Mouse (Mus musculus) spleen, adult 2 months (tissue): ENCODE results near the gene Cpne8.

Experiments used
- CTCF ChIP-seq: fragments of 200-500 bp; IDR thresholded peaks from 2 replicates; pipeline ENCODE4 v1.5.1; 2011; ENCODE audit warnings: mild to moderate bottlenecking, inconsistent platforms; ENCODE audit not compliant: insufficient read depth, insufficient read length, insufficient replicate concordance; ENCODE audit errors: extremely low read depth
- POLR2A ChIP-seq: fragments of 200-500 bp; IDR thresholded peaks from 2 replicates; pipeline ENCODE4 v1.6.1; 2011; ENCODE audit warnings: low read depth, low read length, inconsistent platforms

- TF ChIP-seq POLR2A (no peak), CTCF (no peak)
Observed at GRCm38 (mm10) chr15:90717717-90718116, 38.5 kb upstream of the Cpne8 start.
